Mouse (Mus musculus) neutrophil, adult 5-6 weeks (primary cell): Measurements from ENCODE around the gene Alg2. TPM values are rescaled to one million over a fixed set of nuclear protein-coding genes. Genes with fewer than 3 reads are reported as not detected.

Experiments used
- ATAC-seq: fragments of 151-379, 151-347 bp; 2 replicates; pipeline ENCODE4 v1.8.0; 2017; ENCODE audit warnings: mild to moderate bottlenecking, moderate TSS enrichment; ENCODE audit not compliant: insufficient number of reproducible peaks, poor library complexity, low FRiP score, severe bottlenecking; ENCODE audit errors: extremely low read depth
- total RNA-seq: library from RNA; stranded (forward); fragments of 200-1000 nt; gene quantifications from 2 replicates; pipeline ENCODE4 v1.2.3, GENCODE M21; 2017

Gene Alg2
- 12.2 and 15.2 TPM in 2 replicates for total RNA-seq

- peak; percentile 91 for ATAC-seq
Observed at GRCm38 (mm10) chr4:47473968-47474729, at the start of gene Alg2, which contains the start of gene Sec61b. Gene Alg2 (minus strand): TSS chr4:47474333. Gene Sec61b (plus strand): TSS chr4:47474658.

GRCm38 (mm10) chr4:47521884-47522605 is 47.9 kb upstream of the Alg2 start:
- ATAC-seq: no peak

GRCm38 (mm10) chr4:47520076-47520475 is 45.9 kb upstream of the Alg2 start:
- no peak for ATAC-seq

GRCm38 (mm10) chr4:47518551-47519181 is 44.5 kb upstream of the Alg2 start:
- ATAC-seq: no peak

- ATAC-seq: no peak
Observed at GRCm38 (mm10) chr4:47504841-47505517, 30.8 kb upstream of the Alg2 start.

GRCm38 (mm10) chr4:47503045-47503444 is 28.9 kb upstream of the Alg2 start:
- ATAC-seq: no peak

GRCm38 (mm10) chr4:47502546-47502971 is 28.4 kb upstream of the Alg2 start:
- 0 out of 2 replicates have a peak, but pooled peaks have one; percentile 45 for ATAC-seq

- no peak for ATAC-seq
Observed at GRCm38 (mm10) chr4:47499121-47499545, 25.0 kb upstream of the Alg2 start.

GRCm38 (mm10) chr4:47497811-47498385 is 23.8 kb upstream of the Alg2 start:
- no peak for ATAC-seq

- ATAC-seq: no peak
Observed at GRCm38 (mm10) chr4:47494686-47495085, 20.6 kb upstream of the Alg2 start.

- ATAC-seq: no peak
Observed at GRCm38 (mm10) chr4:47494137-47494536, 20.0 kb upstream of the Alg2 start.

- ATAC-seq: no peak
Observed at GRCm38 (mm10) chr4:47493456-47493855, 19.3 kb upstream of the Alg2 start.

- ATAC-seq: no peak
Observed at GRCm38 (mm10) chr4:47492311-47493086, 18.4 kb upstream of the Alg2 start.

- no peak for ATAC-seq
Observed at GRCm38 (mm10) chr4:47491243-47491642, 17.1 kb upstream of the Alg2 start.

- no peak for ATAC-seq
Observed at GRCm38 (mm10) chr4:47480576-47480975, 6.4 kb upstream of the Alg2 start.

- no peak for ATAC-seq
Observed at GRCm38 (mm10) chr4:47480095-47480494, 6.0 kb upstream of the Alg2 start.

GRCm38 (mm10) chr4:47477539-47477938 is 3.4 kb upstream of the Alg2 start:
- no peak for ATAC-seq
